Mouse (Mus musculus): Measurements from ENCODE around the gene Tcl1b2.
"Not testable (repeated sequence)": the region's sequence is repeated elsewhere in the genome, so short reads cannot be mapped to it uniquely, and the experiment has no call there.

Tcl1b2 gene

DNA sequence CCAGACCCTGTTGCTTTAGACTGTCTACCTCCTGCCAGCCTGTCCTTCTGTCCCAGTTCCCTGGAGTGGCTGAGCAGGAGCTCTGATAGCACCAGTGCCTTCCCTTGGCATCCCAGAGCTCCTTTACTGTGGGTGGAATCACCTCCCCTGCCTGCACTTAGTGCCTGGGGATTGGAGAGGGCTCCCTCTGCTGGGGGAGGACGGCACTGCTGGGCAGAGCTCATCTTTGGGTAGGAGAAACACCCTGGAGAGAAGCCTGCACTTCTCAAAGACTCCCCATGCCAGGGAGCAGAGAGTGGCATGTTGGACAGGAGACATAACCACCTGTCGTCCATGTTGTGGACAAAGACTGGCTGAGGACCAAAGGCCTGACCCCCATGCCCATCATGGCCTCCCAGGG lies 28.5 kb downstream of the Tcl1b2 start:
- DNase-seq = peak; percentile 75

DNA sequence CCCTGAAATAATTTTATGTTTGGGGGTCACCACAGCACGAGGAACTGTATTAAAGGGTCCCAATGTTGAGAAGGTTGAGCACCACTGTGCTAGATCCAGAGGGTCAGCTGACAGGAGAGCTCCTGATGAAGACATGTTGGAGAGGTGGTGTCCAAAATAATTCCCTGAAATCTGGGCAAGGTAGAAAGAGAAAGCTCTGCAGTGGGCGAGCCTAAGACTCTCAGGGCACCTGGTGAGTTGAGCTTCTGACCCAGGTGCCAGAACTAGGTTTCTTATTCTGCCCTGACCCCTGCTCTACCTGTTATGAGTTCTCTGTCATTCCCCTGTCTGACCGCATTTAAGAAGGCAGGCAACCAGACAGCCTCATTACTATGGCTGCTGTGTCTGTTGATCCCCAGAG lies 30.2 kb downstream of the Tcl1b2 start, which contains the start of gene Tcl1b5:
Gene Tcl1b5, plus strand, starts transcription at position 301 of the 400 bp plus-strand sequence.
- not testable (repeated sequence) for DNase-seq

- DNase-seq = not testable (repeated sequence)
Measured at GRCm38 (mm10) chr12:105181040-105181644, 35.3 kb downstream of the Tcl1b2 start.

DNA sequence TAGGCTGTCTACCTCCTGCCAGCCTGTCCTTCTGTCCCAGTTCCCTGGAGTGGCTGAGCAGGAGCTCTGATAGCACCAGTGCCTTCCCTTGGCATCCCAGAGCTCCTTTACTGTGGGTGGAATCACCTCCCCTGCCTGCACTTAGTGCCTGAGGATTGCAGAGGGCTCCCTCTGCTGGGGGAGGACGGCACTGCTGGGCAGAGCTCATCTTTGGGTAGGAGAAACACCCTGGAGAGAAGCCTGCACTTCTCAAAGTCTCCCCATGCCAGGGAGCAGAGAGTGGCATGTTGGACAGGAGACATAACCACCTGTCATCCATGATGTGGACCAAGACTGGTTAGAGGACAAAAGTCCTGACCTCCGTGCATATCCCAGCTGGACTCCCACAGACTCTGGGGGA lies 43.2 kb downstream of the Tcl1b2 start:
- peak; percentile 19 for DNase-seq

GRCm38 (mm10) chr12:105190743-105191142 lies 44.9 kb downstream of the Tcl1b2 start, which contains the start of gene Tcl1b3:
Gene Tcl1b3 (plus strand): TSS chr12:105191043.
- not testable (repeated sequence) for DNase-seq

- DNase-seq = not testable (repeated sequence)
Measured at GRCm38 (mm10) chr12:105199684-105200497, 54.1 kb downstream of the Tcl1b2 start.

DNA sequence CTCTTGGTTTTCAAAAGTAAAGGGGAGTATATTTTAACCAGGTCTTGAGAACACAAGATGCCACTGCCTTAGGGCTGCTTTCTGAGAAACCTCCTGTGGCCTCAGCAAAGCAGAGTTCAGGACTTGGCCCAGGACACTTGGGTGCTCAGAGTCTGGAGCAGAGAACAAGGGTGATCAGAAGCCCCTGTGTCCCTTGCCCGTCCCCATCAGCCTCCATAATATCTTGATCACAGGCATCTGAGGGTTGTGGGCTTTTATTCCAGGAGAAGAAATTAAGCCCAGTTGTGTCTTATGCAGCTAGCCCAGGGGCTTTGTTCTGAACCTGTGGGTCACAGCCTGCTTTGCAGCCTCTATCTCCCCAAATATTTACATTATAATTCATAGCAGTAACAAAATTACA lies 55.8 kb downstream of the Tcl1b2 start, which contains the start of gene Tcl1b4:
Gene Tcl1b4, plus strand, starts transcription at position 301 of the 400 bp plus-strand sequence.
- DNase-seq = not testable (repeated sequence)

All from kidney, postnatal 10 days (tissue).